Mouse (Mus musculus) adrenal gland, postnatal 10 days (tissue): ENCODE data around the gene Nkap. TPM values are rescaled to one million over a fixed set of nuclear protein-coding genes. Genes with fewer than 3 reads are reported as not detected.
"Not testable (repeated sequence)": the region's sequence is repeated elsewhere in the genome, so short reads cannot be mapped to it uniquely, and the experiment has no call there.

Source experiments
- DNase-seq: peaks from one replicate; pipeline ENCODE4 v3.0.0; 2021; ENCODE audit warnings: mixed read lengths
- total RNA-seq, 2 experiments: library from RNA; stranded (reverse); gene quantifications; 2 replicates each; pipeline ENCODE4 v1.2.3; 2021

Gene Nkap
- total RNA-seq, 2 experiments from 2014 or later: 12.6 to 16.1 TPM

DNA sequence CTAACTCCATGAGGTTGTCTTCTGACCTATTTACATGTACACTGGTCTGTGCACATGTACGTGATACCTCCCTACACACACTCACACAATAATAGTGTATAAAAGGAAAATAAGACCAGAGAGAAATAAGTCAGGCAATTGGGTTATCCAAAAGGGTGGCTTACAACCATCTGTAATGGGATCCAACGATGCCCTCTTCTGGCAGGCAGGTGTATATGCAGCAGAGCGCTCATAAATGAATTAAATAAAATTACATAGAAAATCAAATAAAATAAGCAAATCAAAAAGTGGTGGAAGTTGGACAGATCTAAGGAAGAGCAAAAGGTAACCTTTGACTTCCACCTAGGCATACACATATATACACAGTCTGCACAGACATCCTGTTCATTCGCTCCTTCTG lies 31.2 kb downstream of the Nkap start:
- DNase-seq: peak; percentile 4

DNA sequence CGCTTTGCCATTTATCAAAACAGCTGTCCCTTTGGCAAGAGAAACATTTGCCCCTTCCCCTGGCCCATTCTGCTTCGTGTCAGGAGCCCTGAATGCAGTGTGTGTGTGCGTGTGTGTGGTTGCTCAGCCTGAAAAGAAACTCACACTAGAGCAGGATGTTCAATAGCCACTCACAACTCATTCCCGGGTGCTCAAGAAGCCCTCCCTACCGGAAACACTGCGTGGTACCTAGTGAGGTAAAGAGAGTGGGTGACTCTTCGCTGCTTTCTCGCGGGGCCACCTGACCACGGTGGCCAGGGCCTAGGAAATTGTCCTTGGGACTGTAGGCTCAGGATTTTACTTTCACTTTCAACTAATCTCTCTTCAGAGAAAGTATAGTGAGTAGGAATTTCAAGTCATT lies 34.6 kb downstream of the Nkap start:
- DNase-seq: no peak

- no peak for DNase-seq
Measured at GRCm38 (mm10) chrX:37163115-37163514, 36.5 kb downstream of the Nkap start.

- peak; percentile 39 for DNase-seq
Measured at GRCm38 (mm10) chrX:37167085-37167484, 40.5 kb downstream of the Nkap start.

DNA sequence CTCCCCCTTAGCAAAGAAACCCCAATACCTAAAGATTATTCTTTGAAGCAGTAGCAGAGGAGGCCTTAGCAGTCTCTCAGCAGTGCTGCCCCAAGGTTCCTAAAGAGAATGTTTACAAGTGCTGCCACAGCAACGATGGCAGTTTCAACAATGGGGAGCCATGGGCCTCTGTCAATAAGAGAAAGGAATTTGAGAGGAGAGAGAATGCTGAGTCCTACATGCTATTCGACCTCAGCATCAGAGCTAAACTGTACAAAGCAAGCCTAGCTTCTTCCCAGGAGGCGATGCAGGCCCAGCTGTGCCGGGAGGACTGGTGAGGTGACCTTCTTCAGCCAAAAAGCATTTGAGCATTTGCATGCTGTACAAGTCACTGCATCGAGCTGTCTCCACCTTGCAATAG lies 42.1 kb downstream of the Nkap start, which contains the start of gene Akap14:
Akap14 (minus strand) TSS at position 101 of the 400 bp plus-strand sequence.
- no peak for DNase-seq

GRCm38 (mm10) chrX:37184401-37184800 lies 57.8 kb downstream of the Nkap start:
- not testable (repeated sequence) for DNase-seq

DNA sequence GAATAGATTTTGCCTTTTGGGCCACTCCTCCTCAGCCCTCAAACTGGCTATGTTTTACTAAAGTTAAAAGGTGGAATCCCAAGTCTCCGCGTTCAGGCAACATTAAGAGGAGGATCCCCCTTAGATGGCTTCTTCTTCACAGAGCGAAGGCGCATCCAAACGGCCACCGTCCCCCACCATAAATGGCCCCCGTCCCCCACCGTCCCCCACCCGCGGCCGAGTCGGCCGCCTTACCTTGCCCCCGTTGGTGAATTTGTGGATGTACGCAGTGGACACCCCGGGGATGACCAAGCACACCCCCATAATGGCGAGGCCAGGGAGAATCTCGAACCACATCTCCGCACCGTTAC lies 64.1 kb downstream of the Nkap start:
- no peak for DNase-seq

- DNase-seq: peak; percentile 90
Measured at GRCm38 (mm10) chrX:37191105-37191743, 64.6 kb downstream of the Nkap start, which contains the start of the genes Ndufa1 and Rnf113a1. TSS of gene Ndufa1 (minus strand) at chrX:37191163. TSS of gene Rnf113a1 (plus strand) at chrX:37191245.

GRCm38 (mm10) chrX:37191744-37192379 lies 65.3 kb downstream of the Nkap start:
- DNase-seq: no peak

DNA sequence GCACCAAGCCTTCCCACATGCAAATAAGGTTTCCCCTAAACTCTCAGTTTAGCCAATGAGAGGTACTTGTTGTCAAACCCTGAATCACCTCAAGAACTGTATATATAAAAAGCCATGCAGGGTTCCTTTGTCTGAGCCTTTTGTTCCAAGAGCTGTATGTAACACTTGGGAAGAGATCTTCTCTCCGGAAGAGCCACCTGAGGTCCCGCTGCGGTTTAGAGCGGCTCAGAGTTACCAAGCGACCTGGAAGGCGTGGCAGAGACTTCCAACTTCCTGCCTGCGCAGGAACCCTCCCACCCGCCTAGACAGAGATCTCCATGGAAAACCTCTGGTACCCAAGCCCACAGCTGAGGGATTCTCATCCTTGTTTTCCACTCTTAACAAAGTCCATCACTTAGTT lies 72.1 kb downstream of the Nkap start:
- DNase-seq: no peak

Other genes with a start within 250 kb of the Nkap start
- gene Nkrf, start 223.9 kb upstream of the Nkap start, total RNA-seq: 1 to 10 TPM; 7.0 to 7.9 TPM
- 10 to 100 TPM; 15.8 to 22.4 TPM for gene Sept6, start 135.0 kb upstream of the Nkap start, total RNA-seq
- gene Sowahd, start 78.0 kb upstream of the Nkap start, total RNA-seq: under 1 TPM; 0.27 to 0.30 TPM
- 100 to 1,000 TPM; 694 to 724 TPM for gene Rpl39, start 41.4 kb upstream of the Nkap start, total RNA-seq
- gene Upf3b, start 16.5 kb upstream of the Nkap start, total RNA-seq: 10 to 100 TPM; 11.9 to 18.6 TPM
- not detected for gene Akap14, start 42.0 kb downstream of the Nkap start, total RNA-seq
- gene Ndufa1, start 64.4 kb downstream of the Nkap start, total RNA-seq: 100 to 1,000 TPM; 559 to 592 TPM
- 1 to 10 TPM; 4.3 to 4.6 TPM for gene Rnf113a1, start 64.5 kb downstream of the Nkap start, total RNA-seq
- not detected for gene Gm9, start 84.2 kb downstream of the Nkap start, total RNA-seq
- not detected for gene Rhox1, start 95.5 kb downstream of the Nkap start, total RNA-seq
- not detected for gene Rhox2a, start 118.2 kb downstream of the Nkap start, total RNA-seq
- not detected for gene Rhox3a, start 123.1 kb downstream of the Nkap start, total RNA-seq
- gene Rhox4a, start 138.5 kb downstream of the Nkap start, total RNA-seq: not detected